Mouse (Mus musculus) intestine, postnatal 0 days (tissue): ENCODE results near the gene Mical2. TPM values are rescaled to one million over a fixed set of nuclear protein-coding genes. Genes with fewer than 3 reads are reported as not detected.

Source experiments
- ATAC-seq: fragments of 200-750 bp; cut with Nextera tagmentation; 2 replicates; pipeline ENCODE4 v1.8.0; 2017; ENCODE audit warnings: mild to moderate bottlenecking, moderate TSS enrichment, moderate library complexity
- H3K27ac ChIP-seq: fragments of 300-500 bp; sonication (generic); 2 replicates; pipeline ENCODE4 v1.5.1; 2014; ENCODE audit warnings: mild to moderate bottlenecking, low read depth, low read length, moderate library complexity
- H3K27me3 ChIP-seq: fragments of 300-500 bp; sonication (generic); replicated peaks from 2 replicates; pipeline ENCODE4 v1.6.1; 2014; ENCODE audit warnings: low read length, mixed read lengths; ENCODE audit not compliant: control insufficient read depth, insufficient read depth
- H3K36me3 ChIP-seq: fragments of 300-500 bp; sonication (generic); 2 replicates; pipeline ENCODE4 v1.6.1; 2014; ENCODE audit warnings: mild to moderate bottlenecking, moderate library complexity; ENCODE audit not compliant: control insufficient read depth, insufficient read depth
- H3K4me1 ChIP-seq: fragments of 300-500 bp; sonication (generic); replicated peaks from 2 replicates; pipeline ENCODE4 v1.6.1; 2014; ENCODE audit warnings: antibody characterized with exemption, low read length, mixed read lengths; ENCODE audit not compliant: control insufficient read depth, insufficient read depth
- H3K4me2 ChIP-seq: fragments of 300-500 bp; sonication (generic); replicated peaks from 2 replicates; pipeline ENCODE4 v1.6.1; 2014; ENCODE audit warnings: low read depth, mild to moderate bottlenecking, moderate library complexity
- H3K4me3 ChIP-seq: fragments of 300-500 bp; sonication (generic); 2 replicates; pipeline ENCODE4 v1.5.1; 2014; ENCODE audit warnings: low read depth, low read length
- H3K9ac ChIP-seq: fragments of 300-500 bp; sonication (generic); 2 replicates; pipeline ENCODE4 v1.6.1; 2014; ENCODE audit warnings: mild to moderate bottlenecking, low read depth, low read length
- H3K9me3 ChIP-seq: fragments of 300-500 bp; sonication (generic); 2 replicates; pipeline ENCODE4 v1.6.1; 2016; ENCODE audit warnings: mixed run types; ENCODE audit not compliant: control insufficient read depth
- CTCF ChIP-seq: sonication (generic); IDR thresholded peaks from 2 replicates; pipeline ENCODE4 v1.5.1; 2016; ENCODE audit warnings: low read depth, mild to moderate bottlenecking, control low read depth, antibody characterized with exemption, moderate library complexity
- WGBS: fragments of 180-500 bp; shearing (Covaris S2); extraction: QIAGEN DNeasy Blood & Tissue Kit; methylation state at CpG from one replicate; pipeline ENCODE4 v1.1.7; 2014; 5-methylcytosine and 5-hydroxymethylcytosine counted together
- polyA plus RNA-seq: library from polyadenylated mRNA; unstranded; fragments of >200 nt; fragmentation: Nextera tagmentation; extraction: Ambion mirVana; gene quantifications from 2 replicates; pipeline ENCODE4 v1.2.1, GENCODE M21; 2015

The Mical2 gene
- polyA plus RNA-seq, 1 experiment from 2014 or later = 13.0 TPM

GRCm38 (mm10) chr7:112439846-112440245, 214.2 kb downstream of the Mical2 start:
- ATAC-seq = no peak
- Histone ChIP-seq H3K4me3 (no peak overlapping the region), H3K4me2 (no peak overlapping the region), H3K9me3 (no peaks in the 10 kb centered on the region), H3K27me3 (no peaks in the 10 kb centered on the region), H3K36me3 (no peaks in the 10 kb centered on the region), H3K27ac (no peak overlapping the region), H3K9ac (no peak overlapping the region), H3K4me1 (peaks cover 11% of the 10 kb centered on the region)
- WGBS = 60% methylated on average over 3 of the region's 3 CpGs
- TF ChIP-seq CTCF = no peak

DNA sequence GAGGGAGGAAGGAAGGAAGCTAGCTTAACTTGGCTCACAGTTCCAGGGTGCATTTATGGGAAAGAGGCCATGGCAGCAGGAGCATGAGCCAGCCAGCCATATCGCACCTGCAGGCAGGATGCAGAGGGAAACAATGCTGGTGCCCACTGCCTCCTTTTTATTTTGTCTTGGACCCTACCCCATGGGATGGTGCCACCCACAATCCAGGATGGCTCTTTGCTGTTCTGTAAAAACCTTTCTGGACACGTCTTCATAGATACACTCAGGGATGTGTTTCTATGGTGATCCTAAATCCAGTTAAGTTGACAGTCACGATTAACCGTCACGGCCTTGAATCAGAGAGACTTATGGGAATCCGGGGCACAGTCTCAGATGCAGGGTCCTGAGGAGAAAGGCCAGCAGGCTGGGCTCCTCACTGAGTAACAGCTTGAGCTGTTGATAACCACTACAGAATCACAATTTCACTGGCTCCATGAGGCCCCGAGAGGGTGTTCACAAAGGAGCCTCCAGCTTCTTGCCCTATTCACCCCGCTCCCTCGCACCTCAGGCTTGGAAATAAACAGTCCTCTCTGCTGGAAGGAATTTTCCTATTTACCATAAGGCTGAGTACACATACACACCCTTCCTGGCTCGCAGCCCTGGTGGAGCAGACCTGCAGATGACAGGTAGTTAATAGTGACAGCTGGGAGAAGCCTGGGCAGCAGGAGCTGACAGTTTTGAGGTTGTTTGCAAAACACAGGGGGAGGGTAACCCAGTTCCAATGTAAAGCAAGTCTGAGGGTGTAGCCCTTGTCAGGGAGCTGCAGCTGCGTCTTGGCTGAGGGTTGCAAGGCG, 218.7 kb downstream of the Mical2 start:
- no peaks in the 10 kb centered on the region for H3K27me3 ChIP-seq
- peak; percentile 81 for ATAC-seq
- TF ChIP-seq CTCF = no peak; the same call in 1 of the 2 replicates
- no peaks in the 10 kb centered on the region for H3K9me3 ChIP-seq
- no peak overlapping the region for H3K4me3 ChIP-seq
- H3K36me3 ChIP-seq = no peaks in the 10 kb centered on the region; the same call in 1 of the 2 replicates
- H3K27ac ChIP-seq = 0 out of 2 replicates have a peak overlapping the region, but pooled peaks have one; percentile 15
- peaks cover 11% of the 10 kb centered on the region for H3K4me1 ChIP-seq
- H3K9ac ChIP-seq = no peak overlapping the region
- WGBS = 21% methylated on average over 12 of the region's 12 CpGs
- H3K4me2 ChIP-seq = peak overlapping the region; percentile 37

DNA sequence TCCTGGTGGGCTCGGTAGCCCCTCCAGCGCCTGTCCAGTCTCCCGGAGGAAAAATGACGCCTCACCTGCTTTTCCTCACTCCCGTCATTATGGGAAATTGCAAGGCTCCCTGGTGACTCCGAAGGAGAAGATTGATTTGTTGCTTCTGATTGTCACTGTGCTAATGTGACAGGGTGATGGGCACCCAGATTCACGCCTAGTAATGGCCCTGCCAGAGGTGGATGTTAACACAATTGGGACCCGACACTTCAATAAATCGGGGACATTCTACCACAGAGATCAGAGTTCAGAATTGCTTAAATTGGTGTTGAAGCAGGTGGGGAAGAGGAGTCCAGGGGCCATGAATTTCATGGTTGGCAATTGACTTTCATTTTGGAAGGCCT, 219.3 kb downstream of the Mical2 start:
- H3K4me1 ChIP-seq = peaks cover 11% of the 10 kb centered on the region
- TF ChIP-seq CTCF = no peak
- 0 out of 2 replicates have a peak overlapping the region, but pooled peaks have one; percentile 15 for H3K27ac ChIP-seq
- H3K27me3 ChIP-seq = no peaks in the 10 kb centered on the region
- H3K9me3 ChIP-seq = no peaks in the 10 kb centered on the region
- no peak for ATAC-seq
- H3K4me3 ChIP-seq = no peak overlapping the region
- H3K4me2 ChIP-seq = peak overlapping the region; percentile 37
- no peaks in the 10 kb centered on the region; the same call in 1 of the 2 replicates for H3K36me3 ChIP-seq
- H3K9ac ChIP-seq = no peak overlapping the region
- WGBS = 20% methylated on average over 9 of the region's 9 CpGs

GRCm38 (mm10) chr7:112446498-112446897, 220.8 kb downstream of the Mical2 start:
- Histone ChIP-seq H3K4me3 (no peak overlapping the region), H3K27me3 (no peaks in the 10 kb centered on the region), H3K4me2 (no peak overlapping the region), H3K27ac (no peak overlapping the region), H3K9me3 (no peaks in the 10 kb centered on the region), H3K36me3 (no peaks in the 10 kb centered on the region; the same call in 1 of the 2 replicates), H3K4me1 (peaks cover 11% of the 10 kb centered on the region), H3K9ac (no peak overlapping the region)
- no peak for TF ChIP-seq CTCF
- WGBS = 88% methylated on average over 4 of the region's 4 CpGs
- no peak for ATAC-seq

GRCm38 (mm10) chr7:112449954-112450700, 224.5 kb downstream of the Mical2 start:
- Histone ChIP-seq H3K4me2 (no peak overlapping the region), H3K4me1 (peaks cover 10% of the 10 kb centered on the region), H3K4me3 (no peak overlapping the region), H3K36me3 (no peaks in the 10 kb centered on the region; the same call in 1 of the 2 replicates), H3K9ac (no peak overlapping the region), H3K9me3 (no peaks in the 10 kb centered on the region), H3K27me3 (no peaks in the 10 kb centered on the region), H3K27ac (no peak overlapping the region)
- 69% methylated on average over 8 of the region's 8 CpGs for WGBS
- ATAC-seq = peak; percentile 56; the same call in 1 of the 2 replicates
- no peak for TF ChIP-seq CTCF

DNA sequence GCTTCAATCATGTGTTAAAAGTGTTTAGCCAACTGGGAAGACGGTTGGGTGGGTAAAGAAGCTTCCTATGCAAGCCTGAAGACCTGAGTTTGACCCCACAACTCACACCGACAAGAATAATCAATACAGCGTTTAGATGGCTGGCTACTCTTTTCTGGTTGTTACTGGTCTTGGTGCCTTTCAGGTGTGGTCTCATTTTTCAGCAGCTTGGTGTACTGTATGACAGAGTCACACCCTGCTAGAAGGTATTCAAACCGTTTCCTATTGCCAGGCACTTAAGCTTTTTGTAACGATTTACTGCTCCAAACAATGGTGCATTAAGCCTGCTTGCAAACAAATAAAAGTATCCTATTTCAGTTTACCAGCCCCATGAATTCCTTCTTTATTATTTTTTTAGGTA, 226.8 kb downstream of the Mical2 start:
- H3K9ac ChIP-seq = no peak overlapping the region
- H3K4me3 ChIP-seq = no peak overlapping the region
- no peak for TF ChIP-seq CTCF
- H3K9me3 ChIP-seq = no peaks in the 10 kb centered on the region
- no peak overlapping the region for H3K4me2 ChIP-seq
- no peaks in the 10 kb centered on the region for H3K36me3 ChIP-seq
- peaks cover 23% of the 10 kb centered on the region for H3K4me1 ChIP-seq
- WGBS = 33% methylated on average over 5 of the region's 5 CpGs
- no peaks in the 10 kb centered on the region for H3K27me3 ChIP-seq
- ATAC-seq = no peak
- no peak overlapping the region for H3K27ac ChIP-seq
